Mouse (Mus musculus) midbrain, embryonic 16.5 days (tissue): Measurements from ENCODE around the gene Rnf121. TPM values are rescaled to one million over a fixed set of nuclear protein-coding genes. Genes with fewer than 3 reads are reported as not detected.
A peak's percentile ranks its signal among the peaks of the same experiment; 100 is the strongest.

ENCODE experiments used
- ATAC-seq: fragments of 200-750 bp; cut with Nextera tagmentation; 2 replicates; pipeline ENCODE4 v1.8.0; 2017; ENCODE audit warnings: moderate TSS enrichment
- H3K27ac ChIP-seq: fragments of 300-500 bp; sonication (generic); 2 replicates; pipeline ENCODE4 v1.5.1; 2014; ENCODE audit warnings: mild to moderate bottlenecking, low read length, mixed read lengths
- H3K27me3 ChIP-seq: fragments of 300-500 bp; sonication (generic); 2 replicates; pipeline ENCODE4 v1.6.1; 2014; ENCODE audit warnings: low read depth, low read length, mixed read lengths; ENCODE audit not compliant: control insufficient read depth, insufficient read depth
- H3K36me3 ChIP-seq: fragments of 300-500 bp; sonication (generic); 2 replicates; pipeline ENCODE4 v1.6.1; 2014; ENCODE audit warnings: mild to moderate bottlenecking, low read length, moderate library complexity, mixed read lengths; ENCODE audit not compliant: control insufficient read depth, insufficient read depth
- H3K4me1 ChIP-seq: fragments of 300-500 bp; sonication (generic); 2 replicates; pipeline ENCODE4 v1.6.1; 2014; ENCODE audit warnings: mild to moderate bottlenecking, low read length, mixed read lengths; ENCODE audit not compliant: control insufficient read depth, insufficient read depth
- H3K4me2 ChIP-seq: fragments of 300-500 bp; sonication (generic); 2 replicates; pipeline ENCODE4 v1.6.1; 2014; ENCODE audit warnings: mild to moderate bottlenecking, low read length, mixed read lengths
- H3K4me3 ChIP-seq: fragments of 300-500 bp; sonication (generic); 2 replicates; pipeline ENCODE4 v1.5.1; 2014; ENCODE audit warnings: low read depth, mild to moderate bottlenecking, low read length, moderate library complexity, mixed read lengths
- H3K9ac ChIP-seq: fragments of 300-500 bp; sonication (generic); 2 replicates; pipeline ENCODE4 v1.6.1; 2014; ENCODE audit warnings: low read depth, low read length, mixed read lengths
- H3K9me3 ChIP-seq: fragments of 300-500 bp; sonication (generic); replicated peaks from 2 replicates; pipeline ENCODE4 v1.6.1; 2014; ENCODE audit warnings: mild to moderate bottlenecking, low read length, mixed read lengths; ENCODE audit not compliant: control insufficient read depth, poor library complexity, severe bottlenecking
- WGBS: fragments of 180-500 bp; shearing (Covaris S2); extraction: QIAGEN DNeasy Blood & Tissue Kit; methylation state at CpG from one replicate; pipeline ENCODE4 v1.1.7; 2014; 5-methylcytosine and 5-hydroxymethylcytosine counted together
- polyA plus RNA-seq: library from polyadenylated mRNA; unstranded; fragments of >200 nt; fragmentation: Nextera tagmentation; extraction: Ambion mirVana; gene quantifications from 2 replicates; pipeline ENCODE4 v1.2.1, GENCODE M21; 2015

Gene Rnf121
- polyA plus RNA-seq, 1 experiment from 2014 or later: 36.1 TPM

DNA sequence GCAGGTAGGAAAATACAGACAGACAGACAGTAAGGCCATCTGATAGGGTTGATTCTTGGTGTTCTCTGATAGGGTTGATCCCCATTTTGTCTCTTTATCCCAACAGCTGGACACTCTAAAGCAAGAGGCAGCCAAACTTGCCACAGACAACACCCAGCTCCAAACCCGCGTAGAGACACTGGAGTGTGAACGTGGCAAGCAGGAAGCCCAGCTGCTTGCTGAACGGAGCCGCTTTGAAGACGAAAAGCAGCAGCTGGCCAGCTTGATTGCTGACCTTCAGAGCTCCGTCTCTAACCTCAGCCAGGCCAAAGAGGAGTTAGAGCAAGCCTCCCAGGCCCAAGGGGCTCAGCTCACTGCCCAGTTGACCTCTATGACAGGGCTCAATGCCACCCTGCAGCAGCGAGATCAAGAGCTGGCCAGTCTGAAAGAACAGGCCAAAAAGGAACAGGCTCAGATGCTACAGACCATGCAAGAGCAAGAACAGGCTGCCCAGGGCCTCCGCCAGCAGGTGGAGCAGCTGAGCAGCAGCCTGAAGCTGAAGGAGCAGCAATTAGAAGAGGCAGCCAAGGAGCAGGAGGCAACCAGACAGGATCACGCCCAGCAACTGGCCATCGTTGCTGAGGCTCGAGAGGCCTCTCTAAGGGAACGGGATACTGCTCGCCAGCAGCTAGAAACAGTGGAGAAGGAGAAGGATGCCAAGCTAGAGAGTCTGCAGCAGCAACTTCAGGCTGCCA is 66.9 kb downstream of the Rnf121 start:
- H3K36me3 ChIP-seq: peaks cover 82% of the 10 kb centered on the region
- ATAC-seq: peak; percentile 54
- no peak overlapping the region for H3K4me3 ChIP-seq
- H3K4me1 ChIP-seq: no peaks in the 10 kb centered on the region
- no peak overlapping the region for H3K27ac ChIP-seq
- H3K9me3 ChIP-seq: no peaks in the 10 kb centered on the region
- 64% methylated on average over 14 of the region's 14 CpGs for WGBS
- no peak overlapping the region for H3K9ac ChIP-seq
- no peak overlapping the region for H3K4me2 ChIP-seq
- no peaks in the 10 kb centered on the region for H3K27me3 ChIP-seq

DNA sequence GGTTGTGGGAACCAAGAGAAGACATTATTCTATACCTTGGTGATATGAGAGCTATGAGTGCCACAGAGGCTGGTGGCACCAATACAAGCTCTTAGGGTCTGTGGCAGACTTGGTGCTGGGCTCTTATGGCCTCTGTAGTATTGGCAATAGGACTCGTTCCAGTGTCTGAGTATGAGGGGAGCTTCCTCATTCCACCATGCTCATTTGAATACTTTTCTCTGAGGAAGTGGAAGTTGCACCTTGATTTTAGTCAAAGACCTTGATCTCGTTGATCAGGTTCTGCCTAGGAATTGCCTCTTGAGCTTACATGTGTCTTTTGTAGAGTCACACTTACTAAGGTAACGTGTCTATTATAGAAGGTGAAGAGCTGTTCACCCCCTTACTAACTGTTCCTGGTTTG is 71.0 kb downstream of the Rnf121 start:
- Histone ChIP-seq H3K4me1 (no peaks in the 10 kb centered on the region), H3K4me2 (no peak overlapping the region), H3K9me3 (no peaks in the 10 kb centered on the region), H3K9ac (no peak overlapping the region), H3K27me3 (no peaks in the 10 kb centered on the region), H3K4me3 (no peak overlapping the region), H3K27ac (no peak overlapping the region), H3K36me3 (peaks cover 75% of the 10 kb centered on the region)
- ATAC-seq: no peak
- 91% methylated on average over 3 of the region's 3 CpGs for WGBS

DNA sequence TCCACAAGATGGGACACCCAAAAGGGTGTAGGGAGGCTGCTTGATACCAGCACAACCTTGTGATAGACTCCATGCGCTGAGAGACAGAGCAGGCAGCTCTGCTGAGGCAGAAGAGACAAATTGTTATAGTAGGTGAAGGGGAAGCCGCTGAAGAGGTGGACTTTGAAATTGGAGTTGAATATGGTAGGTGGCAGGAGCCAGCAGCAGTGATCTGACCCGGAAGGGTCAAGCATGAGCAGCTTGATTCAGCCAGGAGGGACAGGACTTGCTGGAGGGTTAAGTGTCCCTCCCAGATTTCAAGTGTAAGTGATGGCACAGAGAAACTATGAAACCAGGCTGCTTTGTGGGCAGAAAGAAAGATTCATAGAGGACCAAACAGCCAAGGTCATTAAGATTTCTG is 80.2 kb downstream of the Rnf121 start:
- ATAC-seq: no peak
- no peaks in the 10 kb centered on the region for H3K4me1 ChIP-seq
- no peaks in the 10 kb centered on the region for H3K27me3 ChIP-seq
- 88% methylated on average over 3 of the region's 3 CpGs for WGBS
- no peaks in the 10 kb centered on the region for H3K9me3 ChIP-seq
- no peak overlapping the region for H3K4me3 ChIP-seq
- peaks cover 14% of the 10 kb centered on the region; the same call in 1 of the 2 replicates for H3K36me3 ChIP-seq
- H3K27ac ChIP-seq: no peak overlapping the region
- H3K9ac ChIP-seq: no peak overlapping the region
- no peak overlapping the region for H3K4me2 ChIP-seq

DNA sequence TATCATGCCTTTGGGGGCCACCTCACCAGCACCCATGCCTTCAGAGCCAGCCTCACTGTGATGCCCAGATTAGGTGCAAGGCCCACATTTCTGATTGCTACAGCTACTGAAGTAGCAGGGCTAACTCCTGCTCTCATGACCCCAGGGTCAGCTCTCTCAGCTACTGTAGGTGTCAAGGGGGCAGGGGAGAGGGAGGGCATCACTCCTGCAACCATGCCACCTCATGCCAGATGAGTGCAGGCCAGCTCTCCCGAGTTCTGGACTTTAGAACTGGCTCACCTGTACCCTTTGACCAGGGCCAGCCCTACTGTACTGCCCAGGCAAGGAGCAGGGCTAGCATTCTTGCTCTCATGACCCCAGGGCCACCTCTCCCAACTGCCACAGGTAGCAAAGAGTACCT is 82.5 kb downstream of the Rnf121 start:
- Histone ChIP-seq H3K4me2 (no peak overlapping the region), H3K36me3 (peaks cover 1% of the 10 kb centered on the region; the same call in 1 of the 2 replicates), H3K27ac (no peak overlapping the region), H3K27me3 (no peaks in the 10 kb centered on the region), H3K9me3 (no peaks in the 10 kb centered on the region), H3K4me3 (no peak overlapping the region), H3K4me1 (no peaks in the 10 kb centered on the region), H3K9ac (no peak overlapping the region)
- no peak for ATAC-seq
- WGBS: 100% methylated on average over 1 of the region's 1 CpGs

DNA sequence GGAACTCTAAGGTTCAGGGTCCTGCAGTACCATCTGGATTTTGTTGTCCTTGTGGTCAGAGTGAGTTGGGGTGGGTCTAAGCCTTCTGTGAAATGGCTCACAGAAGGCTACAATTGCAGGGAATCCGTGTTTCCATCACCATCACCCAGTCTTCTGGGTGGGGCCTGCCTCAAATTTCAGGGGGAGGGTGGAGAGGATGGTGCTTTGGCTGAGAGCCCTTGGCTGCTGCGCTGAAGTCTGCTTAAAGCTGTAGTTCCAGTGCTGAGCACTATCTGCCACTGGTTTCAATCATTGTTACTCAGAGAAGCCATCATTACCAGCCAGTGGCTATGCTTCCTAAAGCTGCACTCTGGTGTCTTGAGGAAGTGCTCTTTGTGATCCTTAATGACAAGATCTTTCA is 90.8 kb downstream of the Rnf121 start:
- H3K4me2 ChIP-seq: no peak overlapping the region
- no peaks in the 10 kb centered on the region for H3K9me3 ChIP-seq
- no peak overlapping the region for H3K4me3 ChIP-seq
- H3K27ac ChIP-seq: no peak overlapping the region
- peaks cover 23% of the 10 kb centered on the region for H3K4me1 ChIP-seq
- H3K36me3 ChIP-seq: no peaks in the 10 kb centered on the region
- WGBS: 85% methylated on average over 2 of the region's 2 CpGs
- H3K27me3 ChIP-seq: no peaks in the 10 kb centered on the region
- H3K9ac ChIP-seq: no peak overlapping the region
- no peak for ATAC-seq

DNA sequence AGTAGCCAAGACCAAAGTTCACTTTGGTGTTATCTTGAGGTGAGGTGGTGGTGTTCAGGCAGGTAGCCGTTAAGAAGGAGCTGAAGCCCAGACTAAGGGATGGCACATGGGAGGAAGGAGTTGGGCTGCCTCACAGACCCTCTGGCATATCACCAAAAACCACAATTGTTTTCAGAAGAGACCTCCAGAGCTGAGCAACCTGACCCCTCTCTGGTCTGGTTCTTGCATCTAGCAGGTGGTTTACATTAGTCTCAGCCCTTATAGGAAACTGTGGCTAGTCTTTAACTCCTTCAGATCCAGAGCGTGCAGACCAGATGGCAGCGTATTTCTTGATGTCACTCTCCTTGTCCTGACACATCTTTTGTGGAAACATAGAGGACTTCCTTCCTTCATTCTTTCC is 91.5 kb downstream of the Rnf121 start:
- no peaks in the 10 kb centered on the region for H3K27me3 ChIP-seq
- H3K4me3 ChIP-seq: no peak overlapping the region
- ATAC-seq: no peak
- 91% methylated on average over 3 of the region's 3 CpGs for WGBS
- no peaks in the 10 kb centered on the region for H3K9me3 ChIP-seq
- H3K4me2 ChIP-seq: no peak overlapping the region
- no peak overlapping the region for H3K27ac ChIP-seq
- H3K4me1 ChIP-seq: peaks cover 28% of the 10 kb centered on the region
- H3K9ac ChIP-seq: no peak overlapping the region
- H3K36me3 ChIP-seq: no peaks in the 10 kb centered on the region

DNA sequence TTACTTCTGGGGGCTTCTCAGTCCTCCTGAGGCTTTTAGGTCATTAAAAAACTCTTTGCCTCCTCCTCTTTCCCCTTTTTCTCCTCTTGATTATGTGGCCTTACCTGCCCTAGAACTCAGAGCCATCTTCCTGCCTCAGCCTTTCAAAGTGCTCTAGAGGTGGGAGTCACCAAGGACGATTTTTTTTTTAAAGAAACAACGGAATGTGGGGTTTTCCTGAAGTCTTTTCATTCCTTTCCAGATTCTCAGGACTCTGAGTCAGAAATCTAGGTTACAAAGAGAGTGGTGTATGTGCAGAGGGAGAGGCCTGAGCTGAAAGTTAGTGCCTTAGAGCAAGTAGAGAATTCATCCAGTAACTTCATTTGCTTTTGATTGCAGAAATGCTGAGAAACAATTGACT is 93.5 kb downstream of the Rnf121 start:
- no peak for ATAC-seq
- 60% methylated on average over 2 of the region's 2 CpGs for WGBS
- Histone ChIP-seq H3K4me2 (peak overlapping the region; percentile 59), H3K27me3 (no peaks in the 10 kb centered on the region), H3K36me3 (no peaks in the 10 kb centered on the region), H3K4me3 (peak overlapping the region; percentile 71), H3K9ac (peak overlapping the region; percentile 94), H3K4me1 (peaks cover 36% of the 10 kb centered on the region), H3K27ac (peak overlapping the region; percentile 100), H3K9me3 (no peaks in the 10 kb centered on the region)

DNA sequence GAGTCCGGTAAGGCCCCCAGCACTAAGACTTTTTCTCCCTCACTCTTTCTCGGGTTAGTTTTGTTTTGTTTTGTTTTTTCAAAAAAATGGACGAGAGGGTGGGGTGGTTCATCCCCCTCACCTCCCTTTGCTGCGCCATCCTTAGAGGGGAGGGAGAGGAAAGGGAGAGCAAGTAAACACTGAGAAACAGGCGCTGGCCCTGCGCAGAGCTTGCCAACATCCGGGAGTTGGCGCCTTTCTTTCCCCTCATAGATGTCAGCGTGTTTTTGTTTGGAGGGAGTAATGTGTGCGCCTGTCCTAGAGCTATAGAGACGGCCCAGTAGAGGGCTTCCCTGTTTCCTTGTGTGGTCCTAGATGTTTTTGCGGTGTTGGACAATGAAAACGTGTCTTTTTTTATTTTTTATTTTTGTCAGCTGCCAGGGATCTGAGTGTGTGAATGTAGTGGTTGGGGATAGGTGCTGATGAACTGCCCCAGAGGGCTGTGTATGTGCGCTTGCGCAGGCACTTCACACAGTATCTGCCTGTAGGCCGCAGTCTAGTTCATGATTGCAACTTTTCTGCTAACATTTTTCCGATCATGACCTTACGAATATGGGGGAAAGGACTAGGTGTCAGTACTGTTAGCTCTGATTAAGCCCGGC is 94.3 kb downstream of the Rnf121 start:
- Histone ChIP-seq H3K4me2 (peak overlapping the region; percentile 59), H3K9me3 (no peaks in the 10 kb centered on the region), H3K9ac (peak overlapping the region; percentile 94), H3K4me1 (peaks cover 36% of the 10 kb centered on the region), H3K36me3 (no peaks in the 10 kb centered on the region), H3K4me3 (peak overlapping the region; percentile 71), H3K27ac (peak overlapping the region; percentile 100), H3K27me3 (no peaks in the 10 kb centered on the region)
- peak; percentile 73 for ATAC-seq
- WGBS: 3% methylated on average over 19 of the region's 19 CpGs

DNA sequence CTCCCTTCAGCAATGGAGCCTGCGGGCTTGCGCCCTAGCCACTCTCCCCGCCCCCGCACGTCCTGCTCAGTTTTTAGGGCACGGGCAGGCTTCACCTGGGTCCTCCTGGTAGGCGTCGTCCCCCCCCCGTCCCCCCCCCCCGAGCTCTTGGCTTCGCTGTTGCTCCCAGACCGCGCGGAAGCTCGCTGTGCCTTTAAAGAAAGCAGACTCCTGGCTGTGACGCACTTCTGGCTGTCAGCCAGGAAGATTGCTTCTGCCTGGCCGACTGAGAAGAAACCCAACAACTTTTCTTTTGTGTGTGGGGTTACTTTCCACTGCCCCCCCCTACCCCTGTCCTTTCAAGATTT is 94.9 kb downstream of the Rnf121 start:
- H3K9me3 ChIP-seq: no peaks in the 10 kb centered on the region
- H3K4me3 ChIP-seq: peak overlapping the region; percentile 71
- H3K4me1 ChIP-seq: peaks cover 36% of the 10 kb centered on the region
- H3K27me3 ChIP-seq: no peaks in the 10 kb centered on the region
- 0% methylated on average over 13 of the region's 17 CpGs for WGBS
- H3K4me2 ChIP-seq: peak overlapping the region; percentile 59
- peak overlapping the region; percentile 100 for H3K27ac ChIP-seq
- peak overlapping the region; percentile 94 for H3K9ac ChIP-seq
- no peaks in the 10 kb centered on the region for H3K36me3 ChIP-seq
- peak; percentile 81 for ATAC-seq
